Comparison of ENCODE assay signal across 8 mouse cellular contexts in the genomic region with DNA sequence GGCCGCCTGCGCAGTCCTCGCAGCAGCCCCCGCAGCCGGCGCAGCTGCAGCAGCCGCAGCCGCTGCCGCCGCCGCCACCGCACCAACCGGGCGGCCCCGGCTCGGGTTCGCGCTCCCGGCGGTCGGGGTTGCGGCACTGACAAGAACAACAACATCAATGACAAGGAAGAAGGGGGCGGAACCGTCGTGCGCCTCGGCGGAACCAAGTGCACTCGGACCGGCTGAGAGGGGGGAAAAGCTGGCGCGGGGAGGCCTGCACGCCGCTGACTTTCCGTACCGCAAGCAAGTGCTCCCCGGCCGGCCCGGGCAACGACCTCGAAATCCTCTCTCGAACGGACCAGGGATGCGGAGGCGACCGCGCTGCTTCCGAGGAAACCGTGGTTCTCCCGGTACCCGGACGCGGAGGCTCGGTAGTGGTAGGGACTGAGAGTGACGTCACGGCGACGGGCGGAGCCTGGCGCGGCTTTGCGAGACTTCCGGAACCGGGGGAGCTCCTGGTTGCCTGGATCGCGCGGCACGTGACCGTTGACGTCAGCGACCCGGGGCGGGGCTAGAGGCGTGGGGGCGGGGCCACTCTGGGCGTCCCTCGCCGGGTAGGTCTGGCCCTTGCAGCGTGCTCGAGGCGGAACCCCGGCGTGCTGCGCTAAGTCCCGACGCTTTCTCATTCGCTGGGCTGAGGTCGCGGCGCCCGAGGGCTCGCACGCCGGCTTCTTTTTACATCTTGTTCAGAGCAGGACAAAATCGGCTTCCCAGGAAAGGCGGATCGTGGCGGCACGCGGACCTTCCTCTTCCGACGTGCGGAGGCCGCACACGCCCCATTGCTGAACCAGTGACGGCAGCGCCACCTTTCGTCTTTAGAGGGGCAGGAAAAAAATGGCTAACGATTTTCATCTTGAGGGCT. TPM values are rescaled to one million over a fixed set of nuclear protein-coding genes. Genes with fewer than 3 reads are reported as not detected.
DNase-seq lines count a peak whose midpoint lies in the region; ATAC-seq and TF ChIP-seq lines count a peak whose summit lies in the region.

A gene (minus strand): TSS at position 401 of the 901 bp plus-strand sequence.

- H3K36me3 ChIP-seq in MEL (ENCODE audit: control insufficient read depth in 1 of 2, insufficient read depth in 2 of 2, low read length in 2 of 2), result peaks cover 0 to 29% of the 10 kb centered on the region in 2 experiments; a peak in 2 of 4 replicates
- H3K36me3 ChIP-seq in forebrain, postnatal 0 days (ENCODE audit: insufficient read depth), result no peaks in the 10 kb centered on the region
- H3K36me3 ChIP-seq in lung, embryonic 15.5 days, result no peaks in the 10 kb centered on the region

- H3K27ac ChIP-seq in MEL (ENCODE audit: control insufficient read depth, low read depth, low read length), result peak within 1 kb of the TSS; percentile 93
- peak within 1 kb of the TSS; percentile 82 for H3K27ac ChIP-seq in cerebellum, adult 2 months (ENCODE audit: insufficient read depth, low read length)
- peak within 1 kb of the TSS; percentile 100 for H3K27ac ChIP-seq in forebrain, postnatal 0 days (ENCODE audit: low read depth, low read length)
- H3K27ac ChIP-seq in lung, embryonic 15.5 days, result peak within 1 kb of the TSS; percentile 96

- H3K9me3 ChIP-seq in MEL (replicated peaks; ENCODE audit: insufficient read depth, low read length), result no peaks in the 10 kb centered on the region
- H3K9me3 ChIP-seq in forebrain, postnatal 0 days (ENCODE audit: low read length), result no peaks in the 10 kb centered on the region
- no peaks in the 10 kb centered on the region for H3K9me3 ChIP-seq in lung, embryonic 15.5 days

- H3K27me3 ChIP-seq in MEL (ENCODE audit: control insufficient read depth in 1 of 2, insufficient read depth in 2 of 2, low read length in 2 of 2), result no peaks in the 10 kb centered on the region
- H3K27me3 ChIP-seq in cerebellum, adult 2 months (ENCODE audit: control insufficient read depth, insufficient read depth, low read length), result no peaks in the 10 kb centered on the region
- H3K27me3 ChIP-seq in forebrain, postnatal 0 days (ENCODE audit: insufficient read depth, low read length), result no peaks in the 10 kb centered on the region
- H3K27me3 ChIP-seq in lung, embryonic 15.5 days, result no peaks in the 10 kb centered on the region

- peak; percentile 69 for TF ChIP-seq RAD21 in MEL (IDR thresholded peaks at IDR 0.05; ENCODE audit: low read depth, low read length)

- TF ChIP-seq POLR2A in MEL (IDR thresholded peaks at IDR 0.05; ENCODE audit: control insufficient read depth in 1 of 2, insufficient read depth in 1 of 2, low read depth in 1 of 2, low read length in 2 of 2, poor library complexity in 1 of 2), result peak; percentile 70 to 85; a peak in 3 of 4 replicates
- peak; percentile 60 for TF ChIP-seq POLR2A in cerebellum, adult 2 months (IDR thresholded peaks at IDR 0.05; ENCODE audit: borderline replicate concordance, insufficient read depth, low read length)

- WGBS in cerebellum, adult 2 months, result under 1% methylated on average over 109 of the region's 109 CpGs
- under 1% methylated on average over 107 of the region's 109 CpGs for whole genome bisulfite sequencing in forebrain, postnatal 0 days
- WGBS in lung, embryonic 15.5 days, result under 1% methylated on average over 105 of the region's 109 CpGs

- peaks cover 12 to 13% of the 10 kb centered on the region in 2 experiments for H3K4me1 ChIP-seq in MEL (ENCODE audit: control insufficient read depth in 1 of 2, insufficient read depth in 2 of 2, low read length in 2 of 2)
- peaks cover 7% of the 10 kb centered on the region; the same call in 1 of the 2 replicates for H3K4me1 ChIP-seq in cerebellum, adult 2 months (ENCODE audit: control insufficient read depth, insufficient read depth, low read length)
- peaks cover 20% of the 10 kb centered on the region for H3K4me1 ChIP-seq in forebrain, postnatal 0 days (ENCODE audit: insufficient read depth)
- H3K4me1 ChIP-seq in lung, embryonic 15.5 days, result peaks cover 15% of the 10 kb centered on the region

- peak within 1 kb of the TSS; percentile 88 for H3K9ac ChIP-seq in MEL (ENCODE audit: control insufficient read depth, low read depth, low read length, poor library complexity, severe bottlenecking)
- peak within 1 kb of the TSS; percentile 89 for H3K9ac ChIP-seq in forebrain, postnatal 0 days
- peak within 1 kb of the TSS; percentile 72 for H3K9ac ChIP-seq in lung, embryonic 15.5 days

- peak within 1 kb of the TSS; percentile 64 to 99 for H3K4me3 ChIP-seq in MEL (ENCODE audit: control insufficient read depth in 1 of 2, insufficient read depth in 1 of 2, low read depth in 2 of 2, low read length in 2 of 2)
- peak within 1 kb of the TSS; percentile 59 for H3K4me3 ChIP-seq in cerebellum, adult 2 months (replicated peaks; ENCODE audit: insufficient read depth, low read depth, low read length)
- H3K4me3 ChIP-seq in forebrain, postnatal 0 days (ENCODE audit: low read depth, low read length), result peak within 1 kb of the TSS; percentile 94
- peak within 1 kb of the TSS; percentile 96 for H3K4me3 ChIP-seq in lung, embryonic 15.5 days

- peak; percentile 47 to 78 (median 75) for TF ChIP-seq CTCF in MEL (IDR thresholded peaks at IDR 0.05 in 2 of 3, conservative IDR thresholded peaks at IDR 0.05 in 1 of 3; ENCODE audit: control insufficient read depth in 1 of 3, insufficient read depth in 1 of 3, low read depth in 2 of 3, low read length in 3 of 3, poor library complexity in 1 of 3, severe bottlenecking in 1 of 3)
- TF ChIP-seq CTCF in cerebellum, adult 2 months (IDR thresholded peaks at IDR 0.05; ENCODE audit: borderline replicate concordance, insufficient read depth, low read depth, low read length), result peak; percentile 60; the same call in 1 of the 2 replicates
- peak; percentile 81 for TF ChIP-seq CTCF in forebrain, postnatal 0 days (IDR thresholded peaks at IDR 0.05; ENCODE audit: low read depth)

- peak within 1 kb of the TSS; percentile 67 for H3K4me2 ChIP-seq in forebrain, postnatal 0 days (ENCODE audit: low read depth)
- peak within 1 kb of the TSS; percentile 92 for H3K4me2 ChIP-seq in lung, embryonic 15.5 days

- TF ChIP-seq EP300 in MEL (IDR thresholded peaks at IDR 0.05; ENCODE audit: low read depth in 1 of 2, low read length in 2 of 2), result no peak

- DNase-seq in MEL (ENCODE audit: low read depth, low spot score), result peak; percentile 97
- peak; percentile 97 for DNase-seq in cerebellum, adult 2 months
- peak; percentile 100 for DNase-seq in forebrain, postnatal 0 days
- peak; percentile 98 for DNase-seq in heart, postnatal 4 days
- peak; percentile 95 to 96 for DNase-seq in layer of hippocampus, adult 8-10 months (ENCODE audit: low spot score in 2 of 2)
- DNase-seq in ovary, adult 18-20 months (ENCODE audit: low spot score), result peak; percentile 94
- peak; percentile 99 for DNase-seq in thymus, postnatal 0 days (ENCODE audit: low spot score)

- ATAC-seq in forebrain, postnatal 0 days, result peak; percentile 94
- ATAC-seq in lung, embryonic 15.5 days (ENCODE audit: borderline replicate concordance, extremely low read depth, low FRiP score, low TSS enrichment), result peak; percentile 99

- peaks cover 25% of the 10 kb centered on the region for H3K79me2 ChIP-seq in MEL (ENCODE audit: control insufficient read depth, insufficient read depth, low read length, poor library complexity)

TF ChIP-seq in MEL, 35 proteins besides CTCF, POLR2A, EP300 and RAD21 (continues in another document):
- peak; percentile 67 for TF ChIP-seq SMC3 (IDR thresholded peaks at IDR 0.05; ENCODE audit: low read depth, low read length)
- no peak for TF ChIP-seq MAFK (IDR thresholded peaks at IDR 0.05; ENCODE audit: borderline replicate concordance, low read depth, low read length)
- no peak for TF ChIP-seq JUND (IDR thresholded peaks at IDR 0.05; ENCODE audit: low read depth, low read length)
- no peak; the same call in 1 of the 2 replicates for TF ChIP-seq ZNF384 (IDR thresholded peaks at IDR 0.05; ENCODE audit: low read depth, low read length)
- TF ChIP-seq BHLHE40 (IDR thresholded peaks at IDR 0.05; ENCODE audit: borderline replicate concordance, low read depth, low read length), result peak; percentile 78
- no peak for TF ChIP-seq ZKSCAN1 (IDR thresholded peaks at IDR 0.05; ENCODE audit: low read depth, low read length)
- TF ChIP-seq TAL1 (IDR thresholded peaks at IDR 0.05; ENCODE audit: low read length), result no peak
- peak; percentile 92 for TF ChIP-seq MYC (IDR thresholded peaks at IDR 0.05; ENCODE audit: low read depth, low read length)
- peak; percentile 83 for TF ChIP-seq HCFC1 (IDR thresholded peaks at IDR 0.05; ENCODE audit: low read depth, low read length)
- peak; percentile 99 for TF ChIP-seq USF1 (IDR thresholded peaks at IDR 0.05; ENCODE audit: low read depth, low read length)
- peak; percentile 99 for TF ChIP-seq CHD1 (IDR thresholded peaks at IDR 0.05; ENCODE audit: low read depth, low read length)
- 0 out of 2 replicates have a peak, but pooled peaks have one; percentile 47 for TF ChIP-seq TBP (IDR thresholded peaks at IDR 0.05; ENCODE audit: low read depth, low read length)
- no peak for TF ChIP-seq UBTF (IDR thresholded peaks at IDR 0.05; ENCODE audit: borderline replicate concordance, insufficient read depth, low read depth, low read length)
- peak; percentile 12 for TF ChIP-seq ETS1 (IDR thresholded peaks at IDR 0.05; ENCODE audit: low read depth, low read length)
- no peak for TF ChIP-seq GATA1 (IDR thresholded peaks at IDR 0.05; ENCODE audit: low read depth, low read length)
- peak; percentile 39 for TF ChIP-seq ZC3H11A (IDR thresholded peaks at IDR 0.05; ENCODE audit: low read depth, low read length)
- TF ChIP-seq E2F4 (IDR thresholded peaks at IDR 0.05; ENCODE audit: borderline replicate concordance, low read depth, low read length), result no peak
- TF ChIP-seq MXI1 (IDR thresholded peaks at IDR 0.05; ENCODE audit: low read depth, low read length), result peak; percentile 93
- peak; percentile 96 for TF ChIP-seq MAX (IDR thresholded peaks at IDR 0.05; ENCODE audit: low read length)
- no peak for TF ChIP-seq CHD2 (IDR thresholded peaks at IDR 0.05; ENCODE audit: low read length)
- TF ChIP-seq SIN3A (IDR thresholded peaks at IDR 0.05; ENCODE audit: low read length), result peak; percentile 87

RNA-seq across cellular contexts. Expression of the gene that starts here (rescaled TPM):
- total RNA-seq in MEL (2012; rRNA removed), result 35.3 and 40.0 TPM in 2 replicates
- polyA plus RNA-seq in MEL (2012; ENCODE audit: insufficient read depth in 1 of 2, insufficient read length in 2 of 2, low read depth in 1 of 2, low replicate concordance in 2 of 2, missing spikeins in 1 of 2), result 10 to 100 TPM in 1 of 2 experiments, not detected in 1; 20.8 TPM
- polyA plus RNA-seq in cerebellum, adult 2 months (2012; rRNA removed), result 45.2 and 45.5 TPM in 2 replicates
- 18.5 and 21.1 TPM in 2 replicates for total RNA-seq in forebrain, postnatal 0 days (2014; rRNA removed)
- polyA plus RNA-seq in forebrain, postnatal 0 days (2015; fragmentation: Nextera tagmentation; extraction: Ambion mirVana), result 7.4 and 8.2 TPM in 2 replicates
- 1 to 10 TPM; 7.6 to 9.9 TPM for total RNA-seq in heart, postnatal 4 days (2021)
- total RNA-seq in layer of hippocampus, adult 8-10 months (2022), result 10 to 100 TPM; 49.3 to 71.1 (median 61.7) TPM
- polyA plus RNA-seq in lung, embryonic 15.5 days (2015; fragmentation: Nextera tagmentation; extraction: Ambion mirVana), result 7.8 and 8.0 TPM in 2 replicates
- polyA plus RNA-seq in thymus, postnatal 0 days (2015; fragmentation: Nextera tagmentation; extraction: Ambion mirVana), result 15.7 and 16.3 TPM in 2 replicates

Comparison
In these comparisons a context has a peak if more than half of its experiments do, and no peak if none do; other contexts are left out.
1. Peak in every context shown above with its lines: DNase-seq, ATAC-seq, H3K4me3 ChIP-seq and H3K27ac ChIP-seq.